Mouse (Mus musculus) olfactory bulb, adult 2 months (tissue): ENCODE results near the gene Bcor. TPM values are rescaled to one million over a fixed set of nuclear protein-coding genes. Genes with fewer than 3 reads are reported as not detected.

Experiments used
- H3K27ac ChIP-seq: fragments of 200-500 bp; 2 replicates; pipeline ENCODE4 v1.5.1; 2012; ENCODE audit warnings: low read depth, low read length; ENCODE audit not compliant: insufficient read depth
- H3K4me1 ChIP-seq: fragments of 200-500 bp; 2 replicates; pipeline ENCODE4 v1.6.1; 2012; ENCODE audit warnings: low read length; ENCODE audit not compliant: control insufficient read depth, insufficient read depth
- H3K4me3 ChIP-seq: fragments of 200-500 bp; 2 replicates; pipeline ENCODE4 v1.5.1; 2012; ENCODE audit warnings: mild to moderate bottlenecking, low read depth, low read length, moderate library complexity; ENCODE audit not compliant: insufficient read depth
- CTCF ChIP-seq: fragments of 200-500 bp; IDR thresholded peaks from 2 replicates; pipeline ENCODE4 v1.5.1; 2012; ENCODE audit warnings: low read depth, mild to moderate bottlenecking, low read length, moderate library complexity; ENCODE audit not compliant: insufficient read depth
- POLR2A ChIP-seq: fragments of 200-500 bp; IDR thresholded peaks from 2 replicates; pipeline ENCODE4 v1.6.1; 2012; ENCODE audit warnings: mild to moderate bottlenecking, low read depth, low read length, moderate library complexity; ENCODE audit not compliant: insufficient read depth
- WGBS: fragments of 180-500 bp; shearing (Covaris S2); methylation state at CpG from one replicate; pipeline ENCODE4 v1.1.7; 2018; 5-methylcytosine and 5-hydroxymethylcytosine counted together
- polyA plus RNA-seq: library from polyadenylated mRNA; stranded (reverse); fragments of >200 nt; gene quantifications from 2 replicates; pipeline ENCODE4 v1.2.4, GENCODE M21; 2012; ENCODE audit warnings: low replicate concordance; ENCODE audit not compliant: missing spikeins, insufficient read depth, insufficient read length

Gene Bcor
- polyA plus RNA-seq, 1 experiment, result not detected

DNA sequence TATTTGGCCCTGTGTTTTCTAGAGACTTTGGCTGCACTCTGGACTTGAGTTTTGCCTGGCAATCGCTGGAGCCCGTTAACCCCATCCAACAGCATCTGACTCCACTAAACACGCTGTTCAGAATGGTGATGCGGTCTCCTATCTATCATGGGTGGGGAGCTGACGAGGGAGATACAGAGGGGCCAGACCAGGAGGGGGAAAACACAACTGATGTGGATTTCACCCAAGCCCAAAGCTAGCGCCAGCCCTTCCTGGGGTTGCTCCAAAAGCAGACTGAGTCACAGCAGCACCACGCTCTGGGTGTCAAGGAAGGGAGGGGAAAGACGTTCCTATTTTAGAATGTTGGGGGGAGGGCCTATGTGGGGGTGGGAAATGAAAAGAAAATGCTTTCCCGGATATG lies 94.4 kb downstream of the Bcor start:
- peaks cover 79% of the 10 kb centered on the region for H3K4me1 ChIP-seq
- WGBS, result 20% methylated on average over 9 of the region's 9 CpGs
- no peak overlapping the region for H3K27ac ChIP-seq
- no peak for TF ChIP-seq POLR2A
- TF ChIP-seq CTCF, result no peak
- no peak overlapping the region for H3K4me3 ChIP-seq

DNA sequence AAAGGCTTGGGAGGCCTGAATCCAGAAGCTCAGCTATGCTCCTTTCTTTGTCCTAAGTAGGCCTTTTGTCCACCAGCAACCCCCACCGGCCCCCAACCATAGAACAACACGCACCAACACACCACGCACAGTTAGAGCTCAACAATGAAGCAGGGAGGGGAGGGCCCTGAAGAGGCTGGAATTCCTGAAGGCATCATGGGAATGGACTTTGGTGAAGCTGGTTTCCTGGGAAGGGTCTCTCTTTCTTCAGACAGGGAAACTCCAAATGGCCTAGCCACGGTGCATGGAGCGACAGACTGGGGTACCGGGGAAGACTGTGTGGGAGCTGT lies 97.3 kb downstream of the Bcor start:
- peaks cover 63% of the 10 kb centered on the region for H3K4me1 ChIP-seq
- TF ChIP-seq CTCF, result no peak
- TF ChIP-seq POLR2A, result no peak
- 39% methylated on average over 6 of the region's 6 CpGs for WGBS
- no peak overlapping the region for H3K27ac ChIP-seq
- H3K4me3 ChIP-seq, result no peak overlapping the region

DNA sequence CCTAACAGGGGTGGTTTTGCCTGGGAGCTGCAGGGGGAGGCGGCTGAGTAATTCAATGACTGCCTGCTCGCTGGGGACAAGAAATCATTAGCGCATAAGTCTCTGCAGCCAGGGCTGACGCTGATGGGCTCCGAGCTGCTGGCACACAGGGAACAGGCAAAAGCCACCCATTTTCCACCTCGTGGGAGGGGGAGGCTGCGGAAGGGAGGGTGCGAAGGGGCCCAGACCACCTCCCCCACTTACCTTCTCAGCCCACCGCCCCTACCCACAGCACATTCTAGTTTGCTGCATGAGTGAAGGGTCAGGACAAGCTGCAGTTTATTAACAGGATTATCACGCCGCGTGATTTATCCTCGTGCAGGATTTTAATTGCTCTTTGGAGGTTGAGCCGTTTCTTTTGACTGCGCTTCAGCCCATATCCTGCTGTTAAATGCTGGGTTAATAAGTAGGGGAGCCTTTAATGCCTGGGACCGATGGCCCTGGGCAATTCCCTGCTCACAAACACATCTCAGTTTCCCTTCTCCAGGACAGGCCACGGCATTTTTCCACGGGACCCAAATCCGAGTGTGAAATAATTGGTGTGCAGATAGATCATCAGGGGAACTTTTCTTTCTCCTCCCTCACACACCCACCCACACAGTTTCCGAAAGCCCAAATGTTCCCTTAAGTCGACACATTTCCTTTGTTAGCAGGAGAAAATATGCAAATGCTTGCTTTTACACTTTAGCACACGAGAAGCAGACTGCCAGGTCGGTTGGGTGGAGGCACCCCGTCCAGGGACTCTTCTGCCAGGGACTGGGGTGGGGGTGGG lies 97.8 kb downstream of the Bcor start:
- Histone ChIP-seq H3K4me3 (no peak overlapping the region), H3K27ac (no peak overlapping the region), H3K4me1 (peaks cover 58% of the 10 kb centered on the region)
- TF ChIP-seq CTCF (no peak), POLR2A (no peak)
- 17% methylated on average over 24 of the region's 24 CpGs for WGBS

DNA sequence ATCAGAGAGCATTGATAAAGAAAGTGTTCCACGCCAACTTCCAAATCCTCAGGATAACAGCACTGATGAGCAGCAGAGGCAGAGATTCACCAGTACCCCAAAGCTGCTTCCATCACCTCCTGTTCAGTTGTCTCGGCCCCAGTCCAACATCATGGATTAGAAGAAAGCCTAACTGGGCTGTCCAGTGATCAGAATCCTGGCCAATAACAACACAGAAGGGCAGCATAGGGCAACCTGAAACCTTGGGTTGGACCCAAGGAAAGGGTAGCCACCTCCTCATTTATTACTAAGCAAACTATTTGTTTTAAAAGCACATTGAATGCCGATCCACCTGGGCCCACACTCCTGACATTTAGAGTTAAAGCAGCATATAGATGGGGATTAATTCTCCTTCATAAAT lies 99.3 kb downstream of the Bcor start:
- WGBS, result 83% methylated on average over 3 of the region's 3 CpGs
- Histone ChIP-seq H3K4me1 (peaks cover 50% of the 10 kb centered on the region), H3K4me3 (no peak overlapping the region), H3K27ac (no peak overlapping the region)
- TF ChIP-seq POLR2A (no peak), CTCF (no peak)

DNA sequence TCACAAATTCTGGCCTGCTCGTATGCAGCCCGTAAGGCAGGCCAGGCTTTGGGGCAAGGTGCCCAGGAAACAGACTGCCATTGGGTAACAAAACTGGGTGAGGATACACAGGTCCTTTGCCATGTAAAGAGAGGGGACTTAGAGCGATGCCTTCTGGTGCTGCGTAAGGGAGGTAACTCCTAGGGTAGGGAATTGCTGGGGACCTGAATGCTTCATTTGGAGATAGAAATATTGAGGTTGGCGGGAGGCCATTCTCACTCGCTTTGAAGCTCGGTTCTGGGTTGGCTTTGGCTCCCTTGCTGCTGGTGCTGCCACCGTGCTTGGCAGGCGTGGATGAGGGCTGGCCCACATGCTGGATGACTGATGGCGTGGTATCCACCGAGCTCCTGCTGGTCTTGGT lies 102.9 kb downstream of the Bcor start:
- Histone ChIP-seq H3K4me1 (peaks cover 16% of the 10 kb centered on the region), H3K4me3 (no peak overlapping the region), H3K27ac (no peak overlapping the region)
- no peak for TF ChIP-seq POLR2A
- TF ChIP-seq CTCF, result no peak
- 71% methylated on average over 11 of the region's 11 CpGs for WGBS

DNA sequence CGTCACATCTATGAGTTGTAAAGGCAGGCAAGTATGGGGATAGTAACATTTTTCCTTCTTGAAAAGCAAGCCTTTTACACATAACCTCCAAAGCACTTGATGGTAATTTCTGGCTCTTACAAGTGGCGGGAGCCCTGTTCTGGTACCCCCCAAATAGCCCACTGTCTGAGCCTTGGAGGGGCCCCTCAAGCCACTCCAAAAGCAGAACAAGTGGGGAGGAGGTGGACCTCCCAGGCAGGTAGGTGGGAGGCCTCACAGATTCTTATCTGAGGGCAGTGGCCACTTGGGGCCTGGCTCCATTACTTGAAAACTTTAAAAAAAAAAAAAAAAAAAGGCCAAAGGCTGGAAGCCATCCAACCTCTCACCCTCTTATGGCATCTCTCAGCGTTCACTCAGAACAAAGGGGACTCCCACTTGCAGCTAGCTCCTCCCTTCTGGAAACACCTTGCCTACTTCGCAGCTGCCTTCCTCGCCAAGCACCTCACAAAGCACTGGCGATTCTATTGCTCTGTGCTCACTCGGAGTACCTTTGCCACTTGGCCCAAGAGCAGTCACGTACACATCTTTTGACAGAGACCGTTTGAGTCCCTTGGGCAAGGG lies 106.7 kb downstream of the Bcor start:
- H3K27ac ChIP-seq, result no peak overlapping the region
- TF ChIP-seq POLR2A (no peak), CTCF (no peak)
- 78% methylated on average over 9 of the region's 9 CpGs for WGBS
- peaks cover 8% of the 10 kb centered on the region; the same call in 1 of the 2 replicates for H3K4me1 ChIP-seq
- no peak overlapping the region for H3K4me3 ChIP-seq

DNA sequence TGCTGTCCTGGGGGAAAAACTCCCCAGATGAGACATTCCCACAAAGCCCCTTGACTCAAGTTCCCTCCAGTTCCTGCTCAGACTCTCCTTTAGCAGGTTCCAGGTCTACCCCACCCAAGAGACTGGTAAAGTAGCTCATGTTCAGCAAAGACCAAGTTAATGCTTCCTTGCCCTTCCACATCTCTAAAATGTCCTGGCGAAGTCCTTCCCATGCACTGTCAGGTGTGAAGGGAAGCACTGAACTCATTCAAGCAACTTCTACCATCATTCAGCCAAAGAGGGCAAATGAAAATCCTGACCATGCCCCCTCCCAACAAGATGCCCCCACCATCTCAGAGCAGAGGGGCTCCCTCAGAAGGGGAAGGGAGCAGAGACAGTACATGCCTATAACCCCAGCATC lies 107.5 kb downstream of the Bcor start:
- Histone ChIP-seq H3K4me3 (no peak overlapping the region), H3K27ac (no peak overlapping the region), H3K4me1 (peaks cover 14% of the 10 kb centered on the region)
- 96% methylated on average over 1 of the region's 1 CpGs for WGBS
- TF ChIP-seq POLR2A (no peak), CTCF (no peak)

DNA sequence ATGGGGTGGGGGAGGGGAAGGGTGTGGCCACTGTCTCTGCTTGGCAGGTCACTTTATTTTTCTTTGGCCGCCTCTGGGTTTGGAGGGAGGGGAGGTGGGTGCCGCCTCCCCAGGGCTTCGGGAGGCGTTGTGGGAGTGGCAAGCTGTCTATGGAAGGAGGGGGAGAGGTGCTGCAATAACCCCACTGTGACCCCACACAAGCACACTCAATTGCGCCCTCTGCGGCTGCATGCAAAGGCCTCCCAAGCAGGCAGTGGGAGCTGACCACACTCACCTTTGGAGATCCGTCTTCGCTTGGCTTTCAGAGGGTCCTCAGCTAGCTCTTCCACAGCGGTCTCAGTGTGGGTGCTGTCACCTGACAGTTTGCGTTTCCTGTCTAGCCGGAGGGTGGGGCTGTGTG lies 111.4 kb downstream of the Bcor start:
- TF ChIP-seq POLR2A, result no peak
- TF ChIP-seq CTCF, result no peak
- Histone ChIP-seq H3K4me1 (peaks cover 15% of the 10 kb centered on the region), H3K27ac (no peak overlapping the region), H3K4me3 (no peak overlapping the region)
- 67% methylated on average over 11 of the region's 11 CpGs for WGBS

DNA sequence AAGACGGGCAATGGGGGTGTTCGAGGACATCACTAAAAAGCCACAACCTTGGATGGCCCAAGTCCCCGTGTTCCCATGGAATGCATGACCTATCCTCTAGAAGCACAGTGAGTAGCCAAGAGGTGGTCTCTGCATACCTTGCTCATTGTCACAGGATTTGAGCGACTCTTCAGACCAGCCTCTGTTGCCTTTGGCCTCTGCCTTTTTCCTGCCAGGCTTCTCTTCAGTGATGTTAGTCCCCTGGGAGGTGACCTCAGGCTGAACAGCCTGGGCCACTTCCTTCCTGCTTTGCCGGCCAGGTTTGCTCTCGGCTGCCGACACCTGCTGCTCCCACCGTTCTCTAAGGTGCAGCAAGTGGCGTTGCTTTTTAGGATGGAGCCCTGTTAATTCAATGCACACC lies 112.0 kb downstream of the Bcor start:
- Histone ChIP-seq H3K4me1 (peaks cover 15% of the 10 kb centered on the region), H3K4me3 (no peak overlapping the region), H3K27ac (no peak overlapping the region)
- no peak for TF ChIP-seq POLR2A
- TF ChIP-seq CTCF, result no peak
- WGBS, result 56% methylated on average over 9 of the region's 9 CpGs
